Mouse (Mus musculus): ENCODE results near the gene Olfr287.

Gene Olfr287

DNA sequence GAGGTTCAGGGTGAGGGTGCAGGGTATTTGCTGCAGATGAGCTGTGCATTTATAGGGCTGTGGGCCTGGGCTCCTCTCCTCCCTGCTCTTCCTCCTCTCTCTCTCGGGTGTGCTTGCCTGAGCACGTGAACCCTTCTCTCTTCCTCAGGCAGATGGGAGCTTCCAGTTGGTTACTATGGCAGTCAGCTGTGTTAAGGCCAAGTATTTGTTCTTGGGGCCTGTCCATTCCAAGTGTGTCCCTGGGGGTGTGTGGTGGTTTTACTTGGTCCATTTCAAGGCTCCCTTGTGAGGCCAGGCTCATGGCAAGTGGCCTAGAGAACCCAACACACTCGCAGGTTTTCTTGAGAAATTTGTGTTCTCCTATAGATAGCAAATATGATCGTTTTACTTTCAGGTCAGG is at the start of gene Olfr287, which contains the start of gene Gm44579:
Gene Olfr287, minus strand, starts transcription at position 180 of the 400 bp plus-strand sequence.
Gene Gm44579, minus strand, starts transcription at position 101 of the 400 bp plus-strand sequence.
- no peak for TF ChIP-seq GATA4 (IDR thresholded peaks at IDR 0.05; ENCODE audit: insufficient replicate concordance, low read length)

DNA sequence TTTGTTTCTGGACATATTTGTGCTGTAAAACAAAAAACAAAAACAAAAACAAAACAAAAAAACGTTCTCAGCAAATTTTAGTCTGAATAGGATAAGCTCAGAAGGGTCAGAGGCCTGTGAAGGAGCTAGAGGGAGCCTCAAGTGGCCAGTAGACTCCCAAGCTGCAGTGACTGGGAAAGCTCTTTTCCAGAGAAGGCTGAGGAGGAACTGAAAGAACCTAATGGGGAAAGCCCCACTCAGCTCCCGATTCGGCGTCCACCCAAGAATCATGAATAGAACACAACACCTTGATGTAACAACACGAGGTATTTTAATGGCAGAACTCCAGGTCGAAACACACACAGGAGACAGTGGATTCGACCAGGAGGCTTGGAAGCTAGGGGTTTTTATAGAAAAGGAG is 36.9 kb upstream of the Olfr287 start:
- TF ChIP-seq GATA4 (IDR thresholded peaks at IDR 0.05; ENCODE audit: insufficient replicate concordance, low read length) = no peak

DNA sequence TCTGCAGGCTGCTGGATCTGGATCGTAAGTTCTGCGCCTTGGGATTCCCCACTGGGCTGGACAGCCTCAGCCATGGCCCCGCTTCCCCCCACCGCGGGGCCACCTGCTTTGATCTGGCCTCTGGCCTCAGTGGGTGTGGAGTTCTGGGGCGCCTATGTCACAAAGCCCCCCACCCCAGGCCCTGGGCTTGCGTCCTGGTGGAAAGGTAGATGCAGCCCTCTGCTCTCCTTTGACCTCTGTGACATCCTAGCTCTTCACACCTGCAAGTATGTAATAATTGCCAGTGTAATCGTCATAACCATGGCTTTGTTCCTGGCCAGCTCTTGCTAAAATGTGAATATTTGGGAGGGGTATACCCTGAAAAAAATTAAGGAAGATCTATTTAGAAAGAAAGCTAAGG is 36.3 kb upstream of the Olfr287 start, which contains the start of gene H1fnt:
Gene H1fnt, minus strand, starts transcription at position 101 of the 400 bp plus-strand sequence.
- no peak for TF ChIP-seq GATA4 (IDR thresholded peaks at IDR 0.05; ENCODE audit: insufficient replicate concordance, low read length)

DNA sequence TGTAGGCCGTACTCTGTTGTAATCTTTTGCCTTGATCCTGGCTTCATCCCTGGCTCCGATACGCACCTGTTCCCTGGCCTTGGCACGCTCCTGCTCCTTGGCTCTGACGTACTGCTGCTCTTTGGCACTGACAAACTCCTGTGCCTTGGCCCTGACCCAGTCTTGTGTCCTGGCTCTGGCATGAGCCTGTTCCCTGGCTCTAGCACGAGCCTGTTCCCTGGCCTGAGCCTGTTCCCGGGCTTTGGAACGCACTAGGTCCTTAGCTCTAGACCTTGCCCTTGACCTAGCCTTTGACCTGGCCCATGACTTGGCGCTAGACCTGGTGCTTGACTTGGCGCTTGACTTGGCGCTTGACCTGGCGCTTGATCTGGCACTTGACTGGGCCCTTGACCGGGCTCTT is 35.4 kb upstream of the Olfr287 start:
- TF ChIP-seq GATA4 (IDR thresholded peaks at IDR 0.05; ENCODE audit: insufficient replicate concordance, low read length) = no peak

DNA sequence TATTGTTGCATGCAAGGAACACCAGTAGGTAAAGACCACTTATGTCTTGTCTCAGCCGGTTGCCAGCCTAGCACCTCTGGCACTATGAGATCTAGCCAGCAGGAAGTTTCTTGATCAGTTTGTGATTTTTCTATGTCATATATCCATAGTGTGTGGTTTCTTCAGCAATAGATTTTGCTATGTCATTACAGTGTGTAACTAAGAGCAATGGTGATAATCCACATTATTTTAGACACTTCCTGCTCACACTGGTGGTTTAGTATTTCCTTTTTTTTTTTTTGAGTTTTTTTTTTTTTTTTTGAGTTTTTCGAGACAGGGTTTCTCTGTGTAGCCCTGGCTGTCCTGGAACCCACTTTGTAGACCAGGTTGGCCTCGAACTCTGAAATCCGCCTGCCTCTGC is 14.6 kb upstream of the Olfr287 start:
- no peak for TF ChIP-seq GATA4 (IDR thresholded peaks at IDR 0.05; ENCODE audit: insufficient replicate concordance, low read length)

DNA sequence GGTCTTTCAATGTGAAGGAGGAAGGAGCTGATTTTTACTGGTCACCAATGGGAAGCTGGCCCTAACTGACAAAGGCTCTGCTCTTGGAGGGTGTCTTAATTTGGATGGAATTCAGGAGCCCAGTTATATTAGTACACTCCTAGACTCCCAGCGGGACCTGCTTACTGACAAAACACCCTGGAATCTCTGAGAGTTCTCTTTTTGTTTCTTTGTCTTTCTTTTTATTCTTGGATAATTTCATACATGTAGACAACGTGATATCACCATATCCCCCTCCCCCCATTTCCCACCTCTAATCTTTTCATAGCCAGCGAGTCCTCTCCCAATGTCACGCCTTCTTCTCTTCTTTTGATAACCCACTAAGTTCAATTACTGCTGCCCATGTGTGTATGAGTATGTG is 13.5 kb upstream of the Olfr287 start, which contains the start of gene Olfr286:
Gene Olfr286, minus strand, starts transcription at position 101 of the 400 bp plus-strand sequence.
- no peak for TF ChIP-seq GATA4 (IDR thresholded peaks at IDR 0.05; ENCODE audit: insufficient replicate concordance, low read length)

DNA sequence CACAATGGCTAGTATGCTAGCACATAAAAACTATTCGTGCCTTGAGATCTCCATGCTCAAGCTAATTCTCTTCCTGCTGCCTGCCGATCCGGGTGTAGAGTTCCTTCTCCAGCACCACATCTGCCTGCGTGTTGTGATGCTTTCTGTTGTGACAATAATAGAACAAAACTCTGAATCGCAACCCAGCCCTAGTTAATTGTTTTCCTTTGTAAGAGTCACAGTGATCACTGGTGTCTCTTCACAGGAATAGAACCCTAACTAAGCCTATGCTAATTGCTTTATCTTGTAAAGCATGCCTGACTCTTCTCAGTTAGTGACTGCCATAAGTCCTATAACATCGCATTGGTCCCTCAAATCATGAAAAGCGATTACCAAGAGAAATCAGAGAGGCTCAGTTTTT is 5.2 kb upstream of the Olfr287 start:
- TF ChIP-seq GATA4 (IDR thresholded peaks at IDR 0.05; ENCODE audit: insufficient replicate concordance, low read length) = no peak

DNA sequence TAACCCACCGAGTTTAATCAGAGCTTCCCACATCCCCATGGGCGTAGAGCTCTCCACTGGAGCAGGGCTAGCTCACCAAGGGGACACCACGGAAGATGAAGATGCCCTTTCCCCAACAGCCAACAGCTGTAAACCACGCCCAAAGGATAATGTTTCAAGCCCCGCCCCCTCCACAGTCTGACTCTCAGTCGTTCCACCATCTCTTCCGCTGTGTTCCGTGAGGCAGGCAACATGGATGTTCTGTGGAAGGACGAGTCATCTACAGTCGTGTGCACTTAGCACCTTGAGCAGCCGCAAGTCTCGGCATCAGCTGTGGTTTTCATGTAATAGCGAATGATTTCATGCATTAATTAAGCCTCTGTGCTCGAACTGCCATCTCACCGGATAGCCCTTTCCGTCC is 4.8 kb upstream of the Olfr287 start:
- TF ChIP-seq GATA4 (IDR thresholded peaks at IDR 0.05; ENCODE audit: insufficient replicate concordance, low read length) = no peak

DNA sequence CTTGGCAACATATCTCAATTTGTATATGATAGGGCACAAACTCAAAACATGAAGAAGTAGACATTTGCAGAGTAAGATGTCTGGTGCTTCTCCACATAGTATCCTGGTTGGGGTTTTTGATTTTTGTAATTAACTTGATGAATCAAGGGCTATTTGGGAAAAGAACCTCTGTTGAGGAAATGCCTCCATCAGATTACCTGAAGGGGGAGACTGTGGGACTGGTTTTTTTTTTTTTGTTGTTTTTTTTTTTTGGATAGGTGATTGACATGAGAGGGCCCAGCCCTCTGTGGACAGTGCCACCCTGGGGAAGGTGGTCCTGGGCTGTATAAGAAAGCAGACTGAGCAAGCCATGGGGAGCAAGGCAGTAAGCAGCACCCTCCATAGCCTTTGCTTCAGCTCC is 1.5 kb upstream of the Olfr287 start:
- TF ChIP-seq GATA4 (IDR thresholded peaks at IDR 0.05; ENCODE audit: insufficient replicate concordance, low read length) = no peak

DNA sequence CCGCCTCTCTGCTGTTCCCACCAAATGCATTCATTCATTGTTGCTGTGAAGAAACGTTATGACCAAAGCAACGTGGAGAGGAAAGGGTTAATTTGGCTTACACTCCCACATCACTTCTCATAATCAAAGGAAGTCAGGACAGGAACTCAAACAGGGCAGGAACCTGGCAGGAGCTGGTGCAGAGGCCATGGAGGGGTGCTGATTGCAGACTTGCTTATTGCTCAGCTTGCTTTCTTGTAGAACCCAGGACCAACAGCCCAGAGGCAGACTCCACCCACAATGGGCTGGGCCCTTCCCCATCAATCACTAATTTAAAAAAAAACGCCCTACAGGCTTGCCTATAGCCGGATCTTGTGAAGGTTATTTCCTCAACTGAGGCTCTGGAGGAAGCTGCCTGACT is 6.7 kb downstream of the Olfr287 start:
- TF ChIP-seq GATA4 (IDR thresholded peaks at IDR 0.05; ENCODE audit: insufficient replicate concordance, low read length) = no peak

DNA sequence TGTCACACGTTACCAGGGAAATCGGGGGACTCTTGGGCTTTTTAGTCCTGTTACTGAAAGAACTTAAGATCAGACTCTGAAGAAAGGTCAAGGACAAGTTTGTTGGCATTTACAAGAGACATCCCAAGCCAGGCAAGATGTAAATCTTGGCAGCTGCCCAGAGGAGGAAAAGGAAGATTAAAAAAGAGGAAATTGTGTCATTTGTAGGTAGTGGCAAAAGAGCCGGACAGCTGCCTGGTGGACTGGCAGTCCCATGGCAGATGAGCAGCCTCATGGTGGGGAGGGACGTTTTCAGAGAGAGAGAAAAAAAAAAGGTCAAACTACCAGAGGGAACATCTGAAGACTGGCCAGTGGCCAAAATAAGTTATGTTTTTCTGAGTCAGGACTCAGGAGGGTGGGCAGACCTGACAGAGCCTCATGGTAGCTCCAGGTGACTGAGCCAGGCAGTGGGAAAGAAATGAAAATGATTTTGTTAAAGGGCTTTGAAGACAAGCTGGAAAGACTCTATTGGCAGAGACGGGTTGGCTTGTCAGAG is 7.5 kb downstream of the Olfr287 start:
- no peak for TF ChIP-seq GATA4 (IDR thresholded peaks at IDR 0.05; ENCODE audit: insufficient replicate concordance, low read length)

DNA sequence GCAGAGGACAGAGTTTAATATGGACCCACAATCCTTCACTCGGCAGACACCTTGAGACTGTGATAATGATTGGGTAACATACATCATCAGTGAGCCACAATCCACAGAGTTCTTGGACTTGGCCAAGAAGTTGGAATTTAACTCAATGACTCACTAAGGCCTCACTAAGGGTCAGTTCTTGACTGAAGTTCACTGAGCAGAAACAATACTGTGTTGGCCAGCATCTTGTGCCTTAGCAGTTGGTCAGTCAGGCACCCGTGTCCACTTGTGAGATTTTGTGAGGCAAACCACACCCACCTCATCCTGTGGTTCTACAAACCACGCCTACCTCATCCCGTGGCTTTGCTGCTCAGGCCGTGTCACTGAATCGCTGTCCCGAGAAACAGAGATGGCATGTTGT is 11.2 kb downstream of the Olfr287 start:
- TF ChIP-seq GATA4 (IDR thresholded peaks at IDR 0.05; ENCODE audit: insufficient replicate concordance, low read length) = no peak

DNA sequence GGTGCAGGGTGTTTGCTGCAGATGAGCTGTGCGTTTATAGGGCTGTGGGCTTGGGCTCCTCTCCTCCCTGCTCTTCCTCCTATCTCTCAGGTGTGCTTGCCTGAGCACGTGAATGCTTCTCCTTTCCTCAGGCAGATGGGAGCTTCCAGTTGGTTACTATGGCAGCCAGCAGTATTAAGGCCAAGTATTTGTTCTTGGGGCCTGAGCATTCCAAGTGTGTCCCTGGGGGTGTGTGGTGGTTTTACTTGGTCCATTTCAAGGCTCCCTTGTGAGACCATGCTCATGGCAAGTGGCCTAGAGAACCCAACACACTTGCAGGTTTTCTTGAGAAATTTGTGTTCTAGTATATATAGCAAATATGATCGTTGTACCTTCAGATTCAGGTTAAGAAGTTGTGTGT is 25.4 kb downstream of the Olfr287 start, which contains the start of gene Olfr288:
Gene Olfr288, minus strand, starts transcription at position 101 of the 400 bp plus-strand sequence.
- TF ChIP-seq GATA4 (IDR thresholded peaks at IDR 0.05; ENCODE audit: insufficient replicate concordance, low read length) = no peak

DNA sequence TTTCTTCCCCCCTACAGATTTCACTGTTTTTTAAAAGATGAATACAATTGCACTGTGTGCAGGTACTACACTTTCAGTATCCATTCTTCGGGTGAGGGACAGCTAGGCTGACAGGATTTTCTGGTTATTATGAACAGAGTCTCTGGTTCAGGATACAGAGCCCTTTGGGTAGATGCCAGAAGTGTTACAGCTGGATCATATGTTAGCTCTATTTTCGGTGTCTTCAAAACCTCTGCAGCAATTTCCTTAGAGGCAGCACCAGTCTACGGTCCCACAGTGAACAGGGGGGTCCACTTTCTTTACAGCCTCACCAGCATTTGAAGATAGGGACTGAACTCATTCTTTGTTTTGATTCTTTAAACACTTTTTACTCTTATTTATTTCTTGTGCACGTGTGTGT is 36.4 kb downstream of the Olfr287 start:
- no peak for TF ChIP-seq GATA4 (IDR thresholded peaks at IDR 0.05; ENCODE audit: insufficient replicate concordance, low read length)

DNA sequence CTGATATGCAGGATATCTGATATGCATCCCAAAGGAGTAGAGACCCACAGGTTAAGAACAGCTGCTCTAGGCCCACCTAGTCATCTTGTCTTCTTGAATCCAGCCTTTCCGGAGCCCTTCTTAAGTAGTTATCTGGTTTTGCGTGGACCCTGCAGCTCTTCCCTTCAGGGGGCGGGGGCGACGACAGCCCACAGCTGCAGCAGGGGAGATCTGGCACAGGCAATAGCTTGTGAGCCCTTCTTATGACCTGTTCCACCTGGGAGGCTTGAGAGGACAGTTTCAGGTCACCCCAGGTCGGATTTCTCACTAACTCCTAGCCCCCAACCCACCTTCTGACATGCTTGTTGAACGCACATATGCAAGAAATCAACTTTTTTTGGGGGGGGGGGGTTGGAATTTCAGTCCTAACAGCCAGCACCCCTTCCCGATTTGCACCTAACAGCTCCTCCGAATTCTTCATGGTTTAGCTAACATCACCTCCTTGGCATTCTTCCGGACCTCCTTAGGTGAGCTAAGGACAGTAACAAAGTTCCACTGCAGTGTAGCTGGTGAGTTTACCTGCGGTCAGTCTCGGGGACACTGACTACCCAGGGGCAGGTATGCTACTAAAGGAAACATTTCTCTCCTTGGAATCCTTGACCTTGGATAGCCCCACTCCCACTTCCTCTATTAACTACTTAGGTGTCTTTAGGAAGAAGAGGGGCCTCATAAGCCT is 38.8 kb downstream of the Olfr287 start:
- no peak for TF ChIP-seq GATA4 (IDR thresholded peaks at IDR 0.05; ENCODE audit: insufficient replicate concordance, low read length)

DNA sequence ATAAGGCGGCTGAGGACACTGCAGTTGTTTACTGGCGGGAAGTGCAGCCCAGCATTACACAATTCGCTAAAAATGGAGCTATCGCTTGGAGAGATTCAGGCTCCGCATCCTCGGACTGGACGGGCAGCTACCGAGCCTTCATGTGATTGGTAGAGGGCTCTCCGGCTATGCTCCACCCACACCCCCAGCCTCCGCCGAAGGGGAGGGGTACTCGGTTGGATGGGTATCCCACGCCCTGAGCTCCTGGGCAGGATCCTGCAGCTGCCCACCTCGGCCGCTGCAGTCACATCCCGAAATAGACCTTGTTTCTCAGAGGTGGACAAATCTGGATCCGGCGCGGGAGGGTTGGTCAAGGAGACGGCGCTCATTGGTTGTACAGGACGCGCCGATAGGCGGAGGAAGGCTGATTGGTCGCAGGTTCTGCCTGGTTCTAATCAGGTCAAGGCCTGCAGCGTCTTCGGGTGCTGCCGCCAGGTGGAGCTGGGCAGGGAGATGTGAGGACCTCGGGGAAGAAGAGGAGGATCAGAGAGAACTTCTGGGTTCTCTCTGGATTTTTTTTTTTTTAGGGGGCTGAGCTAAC is 39.6 kb downstream of the Olfr287 start:
- TF ChIP-seq GATA4 (IDR thresholded peaks at IDR 0.05; ENCODE audit: insufficient replicate concordance, low read length) = peak; percentile 95; the same call in 1 of the 2 replicates
